Mouse (Mus musculus): ENCODE measurements at regions not wholly inside any gene's neighbourhood (a gene's known extent, or its start where the extent isn't known, plus 50 kb on each side); places are given as distances from the start of the nearest gene placed in this dataset.
"Not testable (repeated sequence)": the region's sequence is repeated elsewhere in the genome, so short reads cannot be mapped to it uniquely, and the experiment has no call there.

DNA sequence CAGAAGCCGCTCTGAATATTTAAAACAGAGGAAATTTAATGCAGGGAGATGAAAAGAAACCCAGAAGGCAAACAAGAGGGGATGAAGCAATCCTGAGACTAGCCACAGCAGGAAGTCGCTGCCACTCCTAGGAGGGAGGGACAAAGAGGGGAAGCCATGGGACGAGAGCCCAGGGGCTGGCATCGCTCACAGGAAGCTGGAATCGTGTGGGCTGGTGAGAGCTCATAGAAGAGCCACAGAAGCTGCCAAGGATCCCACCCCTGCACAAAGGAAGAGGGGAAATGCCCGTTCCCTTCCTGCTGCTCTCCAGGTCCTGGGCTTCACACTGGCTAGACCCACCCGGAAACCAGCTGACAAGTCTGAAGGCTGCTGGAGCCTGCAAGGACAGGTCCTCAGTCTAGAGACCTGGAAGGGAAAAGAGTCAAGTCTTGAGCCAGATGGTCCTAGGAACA, 101.4 kb upstream of the Klf3 start:
- H3K9me3 ChIP-seq (replicated peaks): no peaks in the 10 kb centered on the region
- WGBS: 12% methylated on average over 7 of the region's 7 CpGs
- peak; percentile 42; the same call in 1 of the 2 replicates for ATAC-seq (ENCODE audit: low FRiP score)
- H3K9ac ChIP-seq: no peak overlapping the region
- no peak overlapping the region for H3K4me3 ChIP-seq
- no peaks in the 10 kb centered on the region for H3K36me3 ChIP-seq
- H3K27ac ChIP-seq: peak overlapping the region; percentile 71
- H3K4me2 ChIP-seq (replicated peaks): peak overlapping the region; percentile 12; the same call in 1 of the 2 replicates
- peaks cover 16% of the 10 kb centered on the region for H3K4me1 ChIP-seq
- no peaks in the 10 kb centered on the region for H3K27me3 ChIP-seq

DNA sequence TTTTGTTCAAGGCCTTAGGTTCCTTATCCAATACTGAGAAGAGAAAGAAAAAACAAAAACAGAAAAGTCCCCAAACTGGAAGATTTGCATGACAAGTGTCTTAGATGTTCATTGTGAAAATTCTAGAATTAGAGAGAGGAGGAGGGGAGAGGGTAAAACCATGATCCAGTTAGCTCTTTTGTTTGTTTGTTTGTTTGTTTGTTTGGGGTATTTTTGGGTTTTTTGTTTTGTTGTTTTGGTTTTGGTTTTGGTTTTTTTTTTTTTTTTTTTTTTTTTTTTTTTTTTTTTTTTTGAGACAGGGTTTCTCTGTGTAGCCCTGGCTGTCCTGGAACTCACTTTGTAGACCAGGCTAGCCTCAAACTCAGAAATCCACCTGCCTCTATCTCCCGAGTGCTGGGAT, 100.8 kb upstream of the Klf3 start:
- H3K27me3 ChIP-seq; H3K36me3 ChIP-seq; H3K4me3 ChIP-seq; H3K4me2 ChIP-seq (replicated peaks); H3K9me3 ChIP-seq (replicated peaks); H3K9ac ChIP-seq; ATAC-seq (ENCODE audit: low FRiP score): not testable (repeated sequence)
- Histone ChIP-seq H3K27ac (peak overlapping the region; percentile 71; the same call in 1 of the 2 replicates), H3K4me1 (peaks cover 16% of the 10 kb centered on the region)
- 71% methylated on average over 1 of the region's 1 CpGs for WGBS

GRCm38 (mm10) chr5:64703091-64703872, 99.9 kb upstream of the Klf3 start:
- Histone ChIP-seq H3K4me1 (peaks cover 16% of the 10 kb centered on the region), H3K36me3 (no peaks in the 10 kb centered on the region), H3K4me3 (no peak overlapping the region), H3K9ac (no peak overlapping the region), H3K27ac (peak overlapping the region; percentile 62), H3K4me2 (replicated peaks) (0 out of 2 replicates have a peak overlapping the region, but pooled peaks have one; percentile 11), H3K27me3 (no peaks in the 10 kb centered on the region), H3K9me3 (replicated peaks) (no peaks in the 10 kb centered on the region)
- ATAC-seq (ENCODE audit: low FRiP score): peak; percentile 91
- WGBS: 33% methylated on average over 9 of the region's 9 CpGs

GRCm38 (mm10) chr5:64704144-64704543, 99.0 kb upstream of the Klf3 start:
- Histone ChIP-seq H3K4me2 (replicated peaks) (no peak overlapping the region), H3K9me3 (replicated peaks) (no peaks in the 10 kb centered on the region), H3K9ac (no peak overlapping the region), H3K27ac (no peak overlapping the region), H3K27me3 (no peaks in the 10 kb centered on the region), H3K36me3 (no peaks in the 10 kb centered on the region), H3K4me1 (peaks cover 16% of the 10 kb centered on the region), H3K4me3 (no peak overlapping the region)
- ATAC-seq (ENCODE audit: low FRiP score): no peak
- WGBS: 80% methylated on average over 7 of the region's 7 CpGs

GRCm38 (mm10) chr5:64706586-64706985, 96.6 kb upstream of the Klf3 start:
- Histone ChIP-seq H3K36me3 (no peaks in the 10 kb centered on the region), H3K9me3 (replicated peaks) (no peaks in the 10 kb centered on the region), H3K27ac (no peak overlapping the region), H3K4me1 (peaks cover 15% of the 10 kb centered on the region), H3K4me2 (replicated peaks) (no peak overlapping the region), H3K27me3 (no peaks in the 10 kb centered on the region), H3K9ac (no peak overlapping the region), H3K4me3 (no peak overlapping the region)
- ATAC-seq (ENCODE audit: low FRiP score): no peak
- WGBS: 68% methylated on average over 3 of the region's 3 CpGs

GRCm38 (mm10) chr5:64709146-64709545, 94.0 kb upstream of the Klf3 start:
- Histone ChIP-seq H3K9ac (no peak overlapping the region), H3K4me2 (replicated peaks) (no peak overlapping the region), H3K4me1 (peaks cover 1% of the 10 kb centered on the region), H3K36me3 (no peaks in the 10 kb centered on the region), H3K4me3 (no peak overlapping the region), H3K27ac (no peak overlapping the region), H3K27me3 (no peaks in the 10 kb centered on the region), H3K9me3 (replicated peaks) (no peaks in the 10 kb centered on the region)
- 28% methylated on average over 4 of the region's 4 CpGs for WGBS
- no peak for ATAC-seq (ENCODE audit: low FRiP score)

DNA sequence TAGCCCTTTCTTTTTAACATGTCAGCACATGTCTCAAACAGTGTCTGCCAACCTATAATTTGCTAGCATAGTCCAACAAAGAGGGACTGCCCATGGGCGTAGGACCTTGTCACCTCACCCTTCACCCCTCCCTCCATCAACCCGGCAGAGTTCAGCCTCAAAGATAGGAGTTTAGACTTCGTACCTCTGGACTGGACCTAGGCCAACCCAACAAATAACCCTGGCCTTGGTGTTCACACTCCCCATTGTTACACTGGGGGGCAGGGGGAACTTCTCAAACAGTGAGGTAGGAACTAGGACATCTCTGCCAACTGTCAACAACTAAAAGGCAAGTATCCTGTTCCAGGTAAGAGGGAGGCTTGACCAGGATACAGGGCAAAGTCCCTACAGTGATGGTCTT, 93.0 kb upstream of the Klf3 start:
- WGBS: 72% methylated on average over 3 of the region's 3 CpGs
- Histone ChIP-seq H3K9me3 (replicated peaks) (no peaks in the 10 kb centered on the region), H3K9ac (no peak overlapping the region), H3K27me3 (no peaks in the 10 kb centered on the region), H3K27ac (no peak overlapping the region), H3K4me3 (no peak overlapping the region), H3K4me2 (replicated peaks) (no peak overlapping the region), H3K36me3 (no peaks in the 10 kb centered on the region), H3K4me1 (peaks cover 8% of the 10 kb centered on the region)
- ATAC-seq (ENCODE audit: low FRiP score): no peak

GRCm38 (mm10) chr5:64710968-64711367, 92.2 kb upstream of the Klf3 start:
- Histone ChIP-seq H3K9ac (no peak overlapping the region), H3K27me3 (no peaks in the 10 kb centered on the region), H3K4me1 (peaks cover 8% of the 10 kb centered on the region), H3K9me3 (replicated peaks) (no peaks in the 10 kb centered on the region), H3K36me3 (no peaks in the 10 kb centered on the region), H3K27ac (no peak overlapping the region), H3K4me3 (no peak overlapping the region), H3K4me2 (replicated peaks) (no peak overlapping the region)
- WGBS: 96% methylated on average over 4 of the region's 4 CpGs
- no peak for ATAC-seq (ENCODE audit: low FRiP score)

- Histone ChIP-seq H3K4me3 (no peak overlapping the region), H3K27me3 (no peaks in the 10 kb centered on the region), H3K4me1 (peaks cover 8% of the 10 kb centered on the region), H3K4me2 (replicated peaks) (peak overlapping the region; percentile 21), H3K9ac (no peak overlapping the region), H3K36me3 (no peaks in the 10 kb centered on the region), H3K27ac (peak overlapping the region; percentile 72), H3K9me3 (replicated peaks) (no peaks in the 10 kb centered on the region)
- ATAC-seq (ENCODE audit: low FRiP score): peak; percentile 87
- WGBS: 20% methylated on average over 10 of the region's 10 CpGs
Observed at GRCm38 (mm10) chr5:64714221-64714653, 89.0 kb upstream of the Klf3 start.

DNA sequence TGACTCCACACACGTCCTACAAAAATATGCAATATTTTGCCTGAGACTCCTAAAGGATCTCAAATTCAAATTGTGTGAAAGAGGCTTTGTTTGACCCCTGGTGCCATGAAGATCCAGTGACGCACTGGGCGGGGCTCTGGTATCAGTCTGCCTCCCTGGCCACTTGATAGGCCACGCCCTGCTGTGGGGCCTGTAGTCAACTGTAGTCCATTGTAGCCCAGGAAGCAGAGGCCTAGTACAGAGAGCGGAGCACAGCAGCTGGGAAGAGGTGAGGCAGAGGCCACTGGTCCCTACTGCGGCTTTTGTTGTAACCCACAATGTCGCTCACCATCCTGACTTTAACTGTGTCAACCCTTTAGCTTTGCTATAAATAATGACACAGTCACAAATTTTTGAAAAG, 88.5 kb upstream of the Klf3 start:
- Histone ChIP-seq H3K9me3 (replicated peaks) (0 out of 2 replicates have a peak, but pooled peaks cover 2% of the 10 kb centered on the region), H3K4me2 (replicated peaks) (peak overlapping the region; percentile 21), H3K27me3 (no peaks in the 10 kb centered on the region), H3K9ac (no peak overlapping the region), H3K4me3 (no peak overlapping the region), H3K36me3 (no peaks in the 10 kb centered on the region), H3K4me1 (peaks cover 8% of the 10 kb centered on the region), H3K27ac (peak overlapping the region; percentile 72)
- 31% methylated on average over 7 of the region's 7 CpGs for WGBS
- peak; percentile 86 for ATAC-seq (ENCODE audit: low FRiP score)

DNA sequence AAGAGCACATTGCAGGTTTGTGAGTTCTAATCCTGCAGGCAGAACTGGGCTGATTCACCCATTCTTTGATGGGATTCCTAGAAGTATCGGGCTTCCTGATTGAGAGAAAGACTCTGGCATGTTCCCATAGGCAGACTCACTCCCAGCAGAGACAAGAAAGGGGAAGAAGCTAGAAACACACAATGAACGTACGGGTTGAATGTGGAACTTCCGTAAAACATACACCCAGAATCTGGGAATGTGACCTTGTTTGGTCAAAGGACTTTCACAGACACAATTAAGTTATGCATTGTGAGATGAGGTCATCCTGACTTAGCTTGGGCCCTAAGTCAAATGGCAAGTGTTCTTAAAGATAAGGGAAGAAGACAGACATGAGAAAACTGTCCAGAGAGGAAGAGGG, 86.6 kb upstream of the Klf3 start:
- H3K9me3 ChIP-seq (replicated peaks): 0 out of 2 replicates have a peak, but pooled peaks cover 2% of the 10 kb centered on the region
- ATAC-seq (ENCODE audit: low FRiP score): no peak
- H3K4me2 ChIP-seq (replicated peaks): no peak overlapping the region
- no peaks in the 10 kb centered on the region for H3K36me3 ChIP-seq
- no peak overlapping the region for H3K9ac ChIP-seq
- H3K27me3 ChIP-seq: no peaks in the 10 kb centered on the region
- 92% methylated on average over 4 of the region's 4 CpGs for WGBS
- H3K4me3 ChIP-seq: no peak overlapping the region
- no peak overlapping the region for H3K27ac ChIP-seq
- peaks cover 8% of the 10 kb centered on the region for H3K4me1 ChIP-seq

GRCm38 (mm10) chr5:64722211-64722610, 81.0 kb upstream of the Klf3 start:
- Histone ChIP-seq H3K27me3 (no peaks in the 10 kb centered on the region), H3K4me2 (replicated peaks) (no peak overlapping the region), H3K4me3 (no peak overlapping the region), H3K9ac (no peak overlapping the region), H3K27ac (no peak overlapping the region), H3K9me3 (replicated peaks) (0 out of 2 replicates have a peak, but pooled peaks cover 2% of the 10 kb centered on the region), H3K36me3 (no peaks in the 10 kb centered on the region), H3K4me1 (no peaks in the 10 kb centered on the region)
- no peak for ATAC-seq (ENCODE audit: low FRiP score)

DNA sequence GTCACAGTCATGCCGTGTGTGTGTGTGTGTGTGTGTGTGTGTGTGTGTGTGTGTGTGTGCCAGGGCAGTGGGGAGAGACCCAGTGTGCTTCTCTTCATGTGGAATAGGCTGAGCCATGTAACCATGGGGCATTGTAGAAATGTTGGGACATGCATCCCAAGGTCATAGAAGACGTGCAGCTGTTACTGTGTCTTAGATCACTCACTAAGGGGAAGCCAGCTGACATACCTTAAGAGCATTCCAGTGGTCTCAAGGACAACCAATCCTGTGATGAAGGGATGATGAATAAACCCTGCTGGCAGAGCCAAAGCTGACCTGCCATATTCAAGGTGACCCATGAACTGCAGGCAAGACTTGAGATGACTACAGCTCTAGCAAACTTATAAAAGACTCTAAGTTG, 75.3 kb upstream of the Klf3 start:
- no peak overlapping the region for H3K4me3 ChIP-seq
- H3K9ac ChIP-seq: no peak overlapping the region
- H3K36me3 ChIP-seq: no peaks in the 10 kb centered on the region
- no peak overlapping the region for H3K27ac ChIP-seq
- no peaks in the 10 kb centered on the region for H3K9me3 ChIP-seq (replicated peaks)
- no peaks in the 10 kb centered on the region for H3K4me1 ChIP-seq
- WGBS: 80% methylated on average over 2 of the region's 2 CpGs
- no peaks in the 10 kb centered on the region for H3K27me3 ChIP-seq
- H3K4me2 ChIP-seq (replicated peaks): no peak overlapping the region
- no peak for ATAC-seq (ENCODE audit: low FRiP score)

All from hindbrain, embryonic 12.5 days (tissue).